Mouse (Mus musculus) midbrain, embryonic 11.5 days (tissue): Measurements from ENCODE around the gene Eif4a1. TPM values are rescaled to one million over a fixed set of nuclear protein-coding genes. Genes with fewer than 3 reads are reported as not detected.

ENCODE experiments used
- ATAC-seq: fragments of 200-750 bp; cut with Nextera tagmentation; 2 replicates; pipeline ENCODE4 v1.8.0; 2017; ENCODE audit warnings: moderate TSS enrichment, moderate library complexity; ENCODE audit not compliant: low FRiP score
- DNase-seq: peaks from one replicate; pipeline ENCODE4 v3.0.0; 2015; ENCODE audit warnings: low spot score; ENCODE audit errors: missing footprints
- H3K27ac ChIP-seq: fragments of 300-500 bp; sonication (generic); 2 replicates; pipeline ENCODE4 v1.5.1; 2014; ENCODE audit warnings: low read depth, low read length
- H3K27me3 ChIP-seq: fragments of 300-500 bp; sonication (generic); 2 replicates; pipeline ENCODE4 v1.6.1; 2014; ENCODE audit warnings: mild to moderate bottlenecking, low read length, moderate library complexity, mixed read lengths; ENCODE audit not compliant: control insufficient read depth, insufficient read depth
- H3K36me3 ChIP-seq: fragments of 300-500 bp; sonication (generic); 2 replicates; pipeline ENCODE4 v1.6.1; 2014; ENCODE audit warnings: mild to moderate bottlenecking, low read length, moderate library complexity, mixed read lengths; ENCODE audit not compliant: control insufficient read depth, insufficient read depth
- H3K4me1 ChIP-seq: fragments of 300-500 bp; sonication (generic); 2 replicates; pipeline ENCODE4 v1.6.1; 2014; ENCODE audit warnings: low read length; ENCODE audit not compliant: control insufficient read depth, insufficient read depth
- H3K4me2 ChIP-seq: fragments of 300-500 bp; sonication (generic); 2 replicates; pipeline ENCODE4 v1.6.1; 2014; ENCODE audit warnings: mild to moderate bottlenecking, moderate library complexity
- H3K4me3 ChIP-seq: fragments of 300-500 bp; sonication (generic); 2 replicates; pipeline ENCODE4 v1.5.1; 2014; ENCODE audit warnings: low read depth, low read length
- H3K9ac ChIP-seq: fragments of 300-500 bp; sonication (generic); 2 replicates; pipeline ENCODE4 v1.6.1; 2014; ENCODE audit warnings: low read length
- H3K9me3 ChIP-seq: fragments of 300-500 bp; sonication (generic); 2 replicates; pipeline ENCODE4 v1.6.1; 2016; ENCODE audit warnings: low read length; ENCODE audit not compliant: control insufficient read depth
- WGBS: fragments of 180-500 bp; shearing (Covaris S2); extraction: QIAGEN DNeasy Blood & Tissue Kit; methylation state at CpG from one replicate; pipeline ENCODE4 v1.1.7; 2014; 5-methylcytosine and 5-hydroxymethylcytosine counted together
- polyA plus RNA-seq: library from polyadenylated mRNA; unstranded; fragments of >200 nt; fragmentation: Nextera tagmentation; extraction: Ambion mirVana; gene quantifications from 2 replicates; pipeline ENCODE4 v1.2.1, GENCODE M21; 2014

Eif4a1 gene
- polyA plus RNA-seq, 1 experiment from 2014 or later, result 877 TPM

- H3K27me3 ChIP-seq, result no peaks in the 10 kb centered on the region
- 83% methylated on average over 6 of the region's 6 CpGs for WGBS
- no peak overlapping the region for H3K9ac ChIP-seq
Observed at GRCm38 (mm10) chr11:69692863-69693262, 20.6 kb upstream of the Eif4a1 start.

DNA sequence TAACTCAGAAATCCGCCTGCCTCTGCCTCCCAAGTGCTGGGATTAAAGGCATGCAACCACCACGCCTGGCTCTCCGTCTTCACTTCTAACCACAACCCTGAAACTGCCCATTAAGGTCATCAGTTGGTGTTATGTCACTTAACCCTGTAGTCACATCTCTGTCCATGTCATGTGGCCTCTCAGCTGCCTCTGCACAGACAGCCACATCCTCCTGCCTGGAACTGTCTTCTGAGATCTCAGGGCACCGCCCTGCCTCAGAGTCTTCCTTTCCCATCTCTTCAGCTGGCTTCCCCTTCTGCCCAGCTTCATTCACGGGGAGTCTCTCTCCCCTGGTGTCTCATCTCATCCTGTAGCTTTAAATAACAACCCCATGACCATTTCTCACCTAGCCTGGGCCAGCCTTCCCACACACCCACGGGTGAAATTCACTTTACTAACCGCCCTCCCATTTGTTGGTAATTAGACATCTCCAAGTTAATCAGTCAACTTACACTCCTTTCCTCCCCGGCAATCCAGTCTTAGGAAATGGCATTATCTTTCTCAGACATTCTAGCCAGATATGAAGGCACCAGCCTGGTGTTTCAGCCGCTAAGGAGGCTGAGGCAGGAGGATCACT lies 20.1 kb upstream of the Eif4a1 start:
- Histone ChIP-seq H3K9ac (no peak overlapping the region), H3K27me3 (no peaks in the 10 kb centered on the region), H3K4me2 (no peak overlapping the region), H3K4me1 (peaks cover 5% of the 10 kb centered on the region; the same call in 1 of the 2 replicates), H3K4me3 (no peak overlapping the region), H3K9me3 (no peaks in the 10 kb centered on the region), H3K27ac (no peak overlapping the region), H3K36me3 (no peaks in the 10 kb centered on the region)
- no peak for DNase-seq
- ATAC-seq, result no peak
- 85% methylated on average over 9 of the region's 9 CpGs for WGBS

More at GRCm38 (mm10) chr11:69692863-69693262, 20.6 kb upstream of the Eif4a1 start:
- DNase-seq (peak; percentile 21), ATAC-seq (no peak)
- H3K36me3 ChIP-seq, result no peaks in the 10 kb centered on the region
- H3K4me2 ChIP-seq, result no peak overlapping the region
- H3K4me1 ChIP-seq, result peaks cover 5% of the 10 kb centered on the region; the same call in 1 of the 2 replicates
- no peak overlapping the region for H3K4me3 ChIP-seq
- H3K27ac ChIP-seq, result no peak overlapping the region
- no peaks in the 10 kb centered on the region for H3K9me3 ChIP-seq

DNA sequence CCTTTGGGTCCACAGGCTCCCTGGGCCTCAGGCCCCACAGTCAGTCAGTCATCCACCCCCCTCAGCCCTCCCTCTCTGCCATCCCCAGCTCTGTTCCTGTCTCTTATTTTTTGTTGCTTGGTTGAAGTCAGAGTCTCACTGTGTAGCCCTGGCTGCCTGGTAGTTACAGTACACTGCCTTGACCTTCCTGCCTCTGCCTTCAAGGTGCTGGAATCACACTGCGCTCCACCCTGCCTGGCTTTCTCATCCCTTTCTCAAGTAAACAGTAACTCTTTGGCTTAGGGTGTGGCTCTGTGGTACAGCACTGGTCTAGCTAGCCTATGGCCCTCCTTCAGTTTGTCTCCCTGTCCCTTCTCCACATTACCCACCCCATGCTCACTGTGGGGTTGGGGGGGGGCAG lies 17.7 kb upstream of the Eif4a1 start:
- H3K4me3 ChIP-seq, result no peak overlapping the region
- H3K4me2 ChIP-seq, result no peak overlapping the region
- 0 out of 2 replicates have a peak, but pooled peaks cover 3% of the 10 kb centered on the region for H3K4me1 ChIP-seq
- H3K9me3 ChIP-seq, result no peaks in the 10 kb centered on the region
- H3K36me3 ChIP-seq, result no peaks in the 10 kb centered on the region
- H3K9ac ChIP-seq, result no peak overlapping the region
- 91% methylated on average over 1 of the region's 1 CpGs for WGBS
- no peaks in the 10 kb centered on the region for H3K27me3 ChIP-seq
- no peak overlapping the region for H3K27ac ChIP-seq
- ATAC-seq (no peak), DNase-seq (no peak)

DNA sequence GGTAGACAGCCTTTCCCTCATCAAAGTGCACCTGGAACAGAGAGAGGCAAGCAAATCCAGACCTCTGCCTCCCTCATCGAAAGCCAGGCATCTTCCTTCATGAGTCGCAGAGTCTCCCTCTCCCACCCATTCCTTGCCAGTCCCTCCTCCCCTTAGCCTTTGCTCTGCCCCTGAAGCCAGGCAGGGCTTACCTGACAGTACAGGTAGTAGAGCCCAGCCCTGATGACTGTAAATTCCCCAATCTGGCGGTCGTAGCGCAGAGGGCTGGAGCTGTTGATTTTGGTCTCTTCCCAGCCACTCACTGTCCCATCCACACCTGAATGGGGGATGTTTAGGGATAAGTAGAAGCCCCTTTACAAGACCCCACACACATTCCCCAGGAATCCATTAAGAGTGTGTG lies 14.8 kb upstream of the Eif4a1 start:
- 68% methylated on average over 5 of the region's 5 CpGs for WGBS
- H3K36me3 ChIP-seq, result no peaks in the 10 kb centered on the region
- H3K4me3 ChIP-seq, result no peak overlapping the region
- no peaks in the 10 kb centered on the region for H3K27me3 ChIP-seq
- ATAC-seq (no peak), DNase-seq (peak; percentile 45)
- no peaks in the 10 kb centered on the region for H3K9me3 ChIP-seq
- no peak overlapping the region for H3K27ac ChIP-seq
- no peak overlapping the region for H3K9ac ChIP-seq
- H3K4me2 ChIP-seq, result no peak overlapping the region
- H3K4me1 ChIP-seq, result 0 out of 2 replicates have a peak, but pooled peaks cover 5% of the 10 kb centered on the region

DNA sequence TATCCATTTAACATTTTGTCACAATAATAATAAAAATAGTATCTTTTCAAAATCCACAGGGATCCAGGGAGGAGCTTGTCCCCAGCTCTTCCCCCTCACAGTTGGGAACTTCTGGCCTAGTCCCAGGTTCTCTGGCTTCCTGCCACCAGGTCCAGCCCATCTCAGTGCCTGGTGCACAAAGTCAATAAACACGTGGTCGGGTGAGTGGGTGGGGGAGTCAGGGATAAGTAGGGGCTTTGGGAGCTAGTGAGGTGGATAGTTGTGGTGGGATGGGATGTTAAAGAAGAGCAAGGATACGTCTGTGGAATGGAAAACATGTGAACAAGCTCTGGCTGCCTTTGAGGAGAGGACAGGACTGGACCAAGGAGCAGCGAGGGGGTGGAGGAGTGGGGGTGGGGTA lies 14.2 kb upstream of the Eif4a1 start:
- DNase-seq (peak; percentile 81), ATAC-seq (no peak)
- Histone ChIP-seq H3K4me3 (no peak overlapping the region), H3K9me3 (no peaks in the 10 kb centered on the region), H3K36me3 (no peaks in the 10 kb centered on the region), H3K4me2 (no peak overlapping the region), H3K27me3 (no peaks in the 10 kb centered on the region), H3K4me1 (0 out of 2 replicates have a peak, but pooled peaks cover 5% of the 10 kb centered on the region), H3K27ac (no peak overlapping the region), H3K9ac (0 out of 2 replicates have a peak overlapping the region, but pooled peaks have one; percentile 24)
- 15% methylated on average over 4 of the region's 4 CpGs for WGBS

GRCm38 (mm10) chr11:69685526-69686148 lies 13.4 kb upstream of the Eif4a1 start, which contains the start of gene Tnfsf13:
Gene Tnfsf13, minus strand, starts transcription at chr11:69685784.
- Histone ChIP-seq H3K4me2 (no peak within 1 kb of the TSS), H3K4me1 (peaks cover 10% of the 10 kb centered on the region), H3K9me3 (no peaks in the 10 kb centered on the region), H3K27ac (no peak within 1 kb of the TSS), H3K9ac (peak within 1 kb of the TSS; percentile 24; the same call in 1 of the 2 replicates), H3K36me3 (no peaks in the 10 kb centered on the region), H3K27me3 (no peaks in the 10 kb centered on the region), H3K4me3 (no peak within 1 kb of the TSS)
- peak; percentile 71 for DNase-seq
- WGBS, result 72% methylated on average over 10 of the region's 10 CpGs
- no peak for ATAC-seq

DNA sequence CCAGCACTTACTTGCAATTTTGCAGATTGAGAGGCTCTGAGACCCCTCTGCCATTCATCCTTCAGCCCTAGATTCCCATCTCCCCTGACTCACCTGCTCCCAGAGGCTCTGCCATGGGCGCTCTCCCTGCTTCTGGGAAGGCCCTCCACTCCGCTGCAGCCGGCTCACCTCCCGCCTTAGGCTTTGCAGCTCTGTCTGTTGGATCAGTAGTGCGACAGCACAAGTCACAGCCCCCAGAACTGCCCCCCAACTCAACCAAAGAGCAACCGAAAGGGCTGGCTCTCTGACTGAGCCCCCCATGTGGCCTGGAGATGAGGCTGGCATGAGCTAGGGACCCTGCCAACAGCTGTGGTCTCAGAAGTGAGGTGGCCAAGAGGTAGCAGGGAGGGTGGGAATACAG lies 12.7 kb upstream of the Eif4a1 start:
- ATAC-seq, result no peak

GRCm38 (mm10) chr11:69684128-69684745 lies 12.0 kb upstream of the Eif4a1 start:
- no peak overlapping the region for H3K4me2 ChIP-seq
- no peaks in the 10 kb centered on the region for H3K27me3 ChIP-seq
- no peak overlapping the region for H3K27ac ChIP-seq
- peaks cover 6% of the 10 kb centered on the region; the same call in 1 of the 2 replicates for H3K36me3 ChIP-seq
- WGBS, result 85% methylated on average over 12 of the region's 12 CpGs
- no peak overlapping the region; the same call in 1 of the 2 replicates for H3K9ac ChIP-seq
- H3K4me1 ChIP-seq, result peaks cover 16% of the 10 kb centered on the region
- no peak overlapping the region for H3K4me3 ChIP-seq
- DNase-seq (peak; percentile 79), ATAC-seq (no peak)
- no peaks in the 10 kb centered on the region for H3K9me3 ChIP-seq

More for the DNA sequence above, 12.7 kb upstream of the Eif4a1 start:
- Histone ChIP-seq H3K9ac (no peak overlapping the region; the same call in 1 of the 2 replicates), H3K4me1 (peaks cover 16% of the 10 kb centered on the region), H3K4me3 (no peak overlapping the region), H3K9me3 (no peaks in the 10 kb centered on the region), H3K4me2 (no peak overlapping the region), H3K36me3 (peaks cover 3% of the 10 kb centered on the region; the same call in 1 of the 2 replicates), H3K27ac (no peak overlapping the region), H3K27me3 (no peaks in the 10 kb centered on the region)
- peak; percentile 59 for DNase-seq
- WGBS, result 77% methylated on average over 6 of the region's 6 CpGs

- H3K4me1 ChIP-seq, result peaks cover 16% of the 10 kb centered on the region
Observed at GRCm38 (mm10) chr11:69683576-69683975, 11.4 kb upstream of the Eif4a1 start.

More at GRCm38 (mm10) chr11:69683576-69683975, 11.4 kb upstream of the Eif4a1 start:
- ATAC-seq (no peak), DNase-seq (peak; percentile 68)
- Histone ChIP-seq H3K27ac (no peak overlapping the region), H3K4me3 (no peak overlapping the region), H3K9me3 (no peaks in the 10 kb centered on the region), H3K4me2 (no peak overlapping the region), H3K9ac (no peak overlapping the region), H3K27me3 (no peaks in the 10 kb centered on the region), H3K36me3 (peaks cover 6% of the 10 kb centered on the region; the same call in 1 of the 2 replicates)
- WGBS, result 81% methylated on average over 7 of the region's 7 CpGs
